ENCODE assay signal across 8 mouse cellular contexts in genomic region chr8:116978631-116979256, GRCm38 (mm10). TPM values are rescaled to one million over a fixed set of nuclear protein-coding genes. Genes with fewer than 3 reads are reported as not detected.
A peak's percentile ranks its signal among the peaks of the same experiment; 100 is the strongest.
DNase-seq lines count a peak whose midpoint lies in the region; ATAC-seq lines count a peak whose summit lies in the region.

Gene 1700030J22Rik, minus strand, starts transcription at chr8:116978959.

- no peaks in the 10 kb centered on the region for H3K9me3 ChIP-seq in hindbrain, embryonic 12.5 days (replicated peaks)

- peak within 1 kb of the TSS; percentile 45 for H3K27ac ChIP-seq in hindbrain, embryonic 12.5 days

- peak within 1 kb of the TSS; percentile 75 for H3K4me2 ChIP-seq in hindbrain, embryonic 12.5 days (replicated peaks)

- peak within 1 kb of the TSS; percentile 67 for H3K4me3 ChIP-seq in hindbrain, embryonic 12.5 days

- ATAC-seq in hindbrain, embryonic 12.5 days (ENCODE audit: low FRiP score) = peak; percentile 99

- WGBS in hindbrain, embryonic 12.5 days = 0% methylated on average over 46 of the region's 46 CpGs

- H3K4me1 ChIP-seq in hindbrain, embryonic 12.5 days = peaks cover 12% of the 10 kb centered on the region

- H3K36me3 ChIP-seq in hindbrain, embryonic 12.5 days = peaks cover 8% of the 10 kb centered on the region

- DNase-seq in NIH3T3 (ENCODE audit: low read depth) = peak; percentile 99
- peak; percentile 99 for DNase-seq in cerebellum, postnatal 10 days
- peak; percentile 96 to 98 for DNase-seq in frontal cortex, postnatal 10 days (ENCODE audit: low spot score in 2 of 2)
- peak; percentile 98 for DNase-seq in layer of hippocampus, postnatal 14 days (ENCODE audit: low spot score in 2 of 2)
- DNase-seq in lung, postnatal 14 days = peak; percentile 99
- DNase-seq in retina, adult 2 months (ENCODE audit: low read depth, low spot score) = peak; percentile 98
- peak; percentile 98 for DNase-seq in thymus, postnatal 36 days

- H3K27me3 ChIP-seq in hindbrain, embryonic 12.5 days = no peaks in the 10 kb centered on the region

- peak within 1 kb of the TSS; percentile 52 for H3K9ac ChIP-seq in hindbrain, embryonic 12.5 days

RNA-seq across cellular contexts. Expression of gene 1700030J22Rik, which starts in this region (rescaled TPM):
- polyA plus RNA-seq in hindbrain, embryonic 12.5 days (2016; fragmentation: Nextera tagmentation; extraction: Ambion mirVana) = 6.1 and 6.7 TPM in 2 replicates
- total RNA-seq in layer of hippocampus, postnatal 14 days (2021) = 1 to 10 TPM; 9.5 to 9.7 TPM

Comparison
In these comparisons a context has a peak if more than half of its experiments do, and no peak if none do; other contexts are left out.
1. Peak in every context shown above with its lines: DNase-seq, ATAC-seq, H3K4me3 ChIP-seq and H3K27ac ChIP-seq.